In the genomic region with DNA sequence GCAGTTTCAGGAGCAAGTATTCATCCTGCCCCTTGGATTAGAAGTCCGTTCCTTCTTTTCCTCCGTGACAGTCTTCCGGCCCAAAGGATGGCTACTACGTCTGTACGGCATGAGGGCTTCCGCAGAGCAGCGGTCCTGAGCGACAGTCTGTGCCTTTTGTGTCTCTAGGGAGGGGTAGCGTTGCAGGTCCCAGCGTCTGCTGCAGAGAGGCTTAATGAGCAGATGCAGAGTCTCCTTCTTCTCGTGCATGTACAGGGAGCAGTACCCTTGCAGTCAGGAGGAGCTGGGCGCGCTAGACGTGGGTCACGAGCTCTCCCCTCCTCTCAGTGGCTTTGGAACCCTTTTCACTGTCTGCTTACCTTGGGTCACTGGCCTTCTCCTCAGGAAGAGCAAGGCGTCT, we compare ENCODE assay signal across 13 mouse cellular contexts.
DNase-seq lines count a peak whose midpoint lies in the region; ATAC-seq and TF ChIP-seq lines count a peak whose summit lies in the region.
"Had no signal": no experiment of that assay in that cellular context is flagged by ENCODE, and none has a peak within 500 bp of the region (broad histone marks: within the 10 kb centered on the region; RNA-seq: fewer than 3 reads in every experiment).

No protein-coding gene starts in this region.

- H3K4me2 ChIP-seq in embryonic facial prominence, embryonic 12.5 days (replicated peaks): peak overlapping the region; percentile 21
- peak overlapping the region; percentile 36 for H3K4me2 ChIP-seq in hindbrain, embryonic 13.5 days
- H3K4me2 ChIP-seq in midbrain, embryonic 14.5 days (ENCODE audit: low read length): peak overlapping the region; percentile 47
- H3K4me2 ChIP-seq: embryonic facial prominence, embryonic 15.5 days had no signal

- H3K27ac ChIP-seq in ES-Bruce4 (ENCODE audit: insufficient read depth, low read length): no peak overlapping the region
- H3K27ac ChIP-seq in embryonic facial prominence, embryonic 12.5 days: no peak overlapping the region
- H3K27ac ChIP-seq in hindbrain, embryonic 13.5 days: no peak overlapping the region
- H3K27ac ChIP-seq in midbrain, embryonic 14.5 days (replicated peaks; ENCODE audit: low read depth, low read length): no peak overlapping the region
- H3K27ac ChIP-seq: embryonic facial prominence, embryonic 15.5 days; stomach, postnatal 0 days had no signal

- no peak overlapping the region for H3K9ac ChIP-seq in ES-Bruce4 (ENCODE audit: low read depth, poor library complexity, severe bottlenecking)
- H3K9ac ChIP-seq in embryonic facial prominence, embryonic 12.5 days: no peak overlapping the region
- H3K9ac ChIP-seq in hindbrain, embryonic 13.5 days: peak overlapping the region; percentile 56; the same call in 1 of the 2 replicates
- H3K9ac ChIP-seq in midbrain, embryonic 14.5 days (replicated peaks; ENCODE audit: low read length): peak overlapping the region; percentile 36
- H3K9ac ChIP-seq: embryonic facial prominence, embryonic 15.5 days had no signal

- TF ChIP-seq POLR2A in ES-Bruce4 (IDR thresholded peaks at IDR 0.05; ENCODE audit: insufficient read depth, low read length): no peak

- DNase-seq in midbrain, embryonic 14.5 days: peak; percentile 63
- no peak for DNase-seq in cerebellum, adult 9-11 months
- DNase-seq in heart, adult 9 months (ENCODE audit: low spot score in 2 of 2): no peak
- DNase-seq in gastrocnemius, postnatal 14 days: no peak
- DNase-seq: gastrocnemius, postnatal 25 days; kidney, postnatal 10 days; lung, adult 18-20 months had no signal

- WGBS in embryonic facial prominence, embryonic 12.5 days: 39% methylated on average over 16 of the region's 16 CpGs
- 25% methylated on average over 15 of the region's 16 CpGs for WGBS in hindbrain, embryonic 13.5 days
- WGBS in midbrain, embryonic 14.5 days: 15% methylated on average over 16 of the region's 16 CpGs

- no peak for ATAC-seq in embryonic facial prominence, embryonic 12.5 days (ENCODE audit: insufficient number of reproducible peaks, insufficient read depth, low FRiP score, low TSS enrichment)
- ATAC-seq in hindbrain, embryonic 13.5 days (ENCODE audit: low FRiP score): 0 out of 2 replicates have a peak, but pooled peaks have one; percentile 28
- ATAC-seq in midbrain, embryonic 14.5 days (ENCODE audit: low FRiP score, low TSS enrichment): peak; percentile 46; the same call in 1 of the 2 replicates

- TF ChIP-seq EP300 in ES-Bruce4 (IDR thresholded peaks at IDR 0.05; ENCODE audit: insufficient read depth, low read depth, low read length): no peak

- peaks cover 6% of the 10 kb centered on the region for H3K4me1 ChIP-seq in ES-Bruce4 (ENCODE audit: control insufficient read depth, insufficient read depth, low read length)
- H3K4me1 ChIP-seq in embryonic facial prominence, embryonic 12.5 days: peaks cover 17% of the 10 kb centered on the region
- peaks cover 34% of the 10 kb centered on the region for H3K4me1 ChIP-seq in hindbrain, embryonic 13.5 days (replicated peaks)
- peaks cover 20% of the 10 kb centered on the region for H3K4me1 ChIP-seq in midbrain, embryonic 14.5 days (ENCODE audit: control insufficient read depth, insufficient read depth, low read length)

- no peaks in the 10 kb centered on the region for H3K36me3 ChIP-seq in ES-Bruce4 (ENCODE audit: control insufficient read depth, insufficient read depth, low read length, poor library complexity, severe bottlenecking)
- no peaks in the 10 kb centered on the region for H3K36me3 ChIP-seq in embryonic facial prominence, embryonic 12.5 days
- H3K36me3 ChIP-seq in hindbrain, embryonic 13.5 days: no peaks in the 10 kb centered on the region
- H3K36me3 ChIP-seq in midbrain, embryonic 14.5 days (ENCODE audit: control insufficient read depth, insufficient read depth, low read length): no peaks in the 10 kb centered on the region
- H3K36me3 ChIP-seq: embryonic facial prominence, embryonic 15.5 days had no signal

- no peaks in the 10 kb centered on the region for H3K9me3 ChIP-seq in ES-Bruce4 (replicated peaks; ENCODE audit: control insufficient read depth, insufficient read depth, low read length, poor library complexity, severe bottlenecking)
- H3K9me3 ChIP-seq in embryonic facial prominence, embryonic 12.5 days: no peaks in the 10 kb centered on the region
- no peaks in the 10 kb centered on the region for H3K9me3 ChIP-seq in hindbrain, embryonic 13.5 days
- no peaks in the 10 kb centered on the region for H3K9me3 ChIP-seq in midbrain, embryonic 14.5 days (ENCODE audit: control insufficient read depth, low read length)
- H3K9me3 ChIP-seq: embryonic facial prominence, embryonic 15.5 days had no signal

- TF ChIP-seq CTCF in ES-Bruce4 (IDR thresholded peaks at IDR 0.05; ENCODE audit: low read depth, low read length): no peak

- peak overlapping the region; percentile 11; the same call in 1 of the 2 replicates for H3K4me3 ChIP-seq in ES-Bruce4 (ENCODE audit: low read depth, low read length)
- no peak overlapping the region for H3K4me3 ChIP-seq in embryonic facial prominence, embryonic 12.5 days
- no peak overlapping the region; the same call in 1 of the 2 replicates for H3K4me3 ChIP-seq in hindbrain, embryonic 13.5 days
- H3K4me3 ChIP-seq in midbrain, embryonic 14.5 days (replicated peaks; ENCODE audit: low read depth, low read length): peak overlapping the region; percentile 19
- H3K4me3 ChIP-seq: embryonic facial prominence, embryonic 15.5 days had no signal

- intact Hi-C loops in gastrocnemius, postnatal 14 days (cut with DNase I; ENCODE audit: low total_unique reads): no loop called here

- H3K27me3 ChIP-seq in ES-Bruce4 (ENCODE audit: control insufficient read depth, insufficient read depth, low read length, poor library complexity, severe bottlenecking): no peaks in the 10 kb centered on the region
- H3K27me3 ChIP-seq in embryonic facial prominence, embryonic 12.5 days: no peaks in the 10 kb centered on the region
- peaks cover 5% of the 10 kb centered on the region; the same call in 1 of the 2 replicates for H3K27me3 ChIP-seq in hindbrain, embryonic 13.5 days
- H3K27me3 ChIP-seq in midbrain, embryonic 14.5 days (ENCODE audit: control insufficient read depth, insufficient read depth, low read length): no peaks in the 10 kb centered on the region
- H3K27me3 ChIP-seq: CH12.LX; embryonic facial prominence, embryonic 15.5 days had no signal

Comparison
In these comparisons a context has a peak if more than half of its experiments do, and no peak if none do; other contexts are left out.
1. H3K4me3 ChIP-seq: peak in ES-Bruce4 (single experiment) and midbrain, embryonic 14.5 days (single experiment); none in embryonic facial prominence, embryonic 12.5 days (single experiment) and hindbrain, embryonic 13.5 days (single experiment).
2. H3K9ac ChIP-seq: peak in hindbrain, embryonic 13.5 days (single experiment) and midbrain, embryonic 14.5 days (single experiment); none in ES-Bruce4 (single experiment) and embryonic facial prominence, embryonic 12.5 days (single experiment).
3. Peak in every context shown above with its lines, with median percentiles within 50 percentile points of each other: H3K4me2 ChIP-seq.